Mouse (Mus musculus): ENCODE results near the gene Prkaa1.

Prkaa1 gene

GRCm38 (mm10) chr15:5165121-5165773 lies 21.6 kb downstream of the Prkaa1 start:
- in situ Hi-C loops (cut with MseI, MboI), result no loop called here

- in situ Hi-C loops (cut with MseI, MboI), result no loop called here
These were observed 29.7 kb downstream of the Prkaa1 start for GRCm38 (mm10) chr15:5173217-5173820.

- in situ Hi-C loops (cut with MseI, MboI), result no loop called here
These were observed 41.1 kb downstream of the Prkaa1 start for GRCm38 (mm10) chr15:5184668-5185330.

GRCm38 (mm10) chr15:5185366-5186292 lies 42.0 kb downstream of the Prkaa1 start, which contains the start of gene Ttc33:
Gene Ttc33 (plus strand): TSS chr15:5185525.
- in situ Hi-C loops (cut with MseI, MboI), result no loop called here

- in situ Hi-C loops (cut with MseI, MboI), result no loop called here
These were observed 42.6 kb downstream of the Prkaa1 start for GRCm38 (mm10) chr15:5186293-5186675.

- in situ Hi-C loops (cut with MseI, MboI), result no loop called here
These were observed 43.5 kb downstream of the Prkaa1 start for GRCm38 (mm10) chr15:5187116-5187515.

- in situ Hi-C loops (cut with MseI, MboI), result no loop called here
These were observed 44.4 kb downstream of the Prkaa1 start for GRCm38 (mm10) chr15:5188029-5188428.

- in situ Hi-C loops (cut with MseI, MboI), result no loop called here
These were observed 45.9 kb downstream of the Prkaa1 start for GRCm38 (mm10) chr15:5189504-5190093.

- in situ Hi-C loops (cut with MseI, MboI), result no loop called here
These were observed 50.2 kb downstream of the Prkaa1 start for GRCm38 (mm10) chr15:5193833-5194232.

GRCm38 (mm10) chr15:5194446-5194845 lies 50.8 kb downstream of the Prkaa1 start:
- in situ Hi-C loops (cut with MseI, MboI), result no loop called here

GRCm38 (mm10) chr15:5194931-5195330 lies 51.3 kb downstream of the Prkaa1 start:
- in situ Hi-C loops (cut with MseI, MboI), result no loop called here

GRCm38 (mm10) chr15:5195987-5196514 lies 52.4 kb downstream of the Prkaa1 start:
- in situ Hi-C loops (cut with MseI, MboI), result no loop called here

- in situ Hi-C loops (cut with MseI, MboI), result no loop called here
These were observed 53.0 kb downstream of the Prkaa1 start for GRCm38 (mm10) chr15:5196691-5197090.

- in situ Hi-C loops (cut with MseI, MboI), result no loop called here
These were observed 61.6 kb downstream of the Prkaa1 start for GRCm38 (mm10) chr15:5205222-5205621.

- in situ Hi-C loops (cut with MseI, MboI), result no loop called here
These were observed 65.5 kb downstream of the Prkaa1 start for GRCm38 (mm10) chr15:5209116-5209515.

- in situ Hi-C loops (cut with MseI, MboI), result no loop called here
These were observed 76.8 kb downstream of the Prkaa1 start for GRCm38 (mm10) chr15:5220491-5220890.

- in situ Hi-C loops (cut with MseI, MboI), result loop anchor here (10.0 to 25.0 kb wide), 5 partner anchors 682 to 982 kb away; no protein-coding TSS in a partner anchor
These were observed 87.1 kb downstream of the Prkaa1 start for GRCm38 (mm10) chr15:5230746-5231145.

Measured in mouse trophoblast stem cell (cell line).